Mouse (Mus musculus): ENCODE measurements around the gene Emc10. TPM values are rescaled to one million over a fixed set of nuclear protein-coding genes. Genes with fewer than 3 reads are reported as not detected.

Gene Emc10
- 122 and 127 TPM in 2 replicates for polyA plus RNA-seq (2012; rRNA removed)

DNA sequence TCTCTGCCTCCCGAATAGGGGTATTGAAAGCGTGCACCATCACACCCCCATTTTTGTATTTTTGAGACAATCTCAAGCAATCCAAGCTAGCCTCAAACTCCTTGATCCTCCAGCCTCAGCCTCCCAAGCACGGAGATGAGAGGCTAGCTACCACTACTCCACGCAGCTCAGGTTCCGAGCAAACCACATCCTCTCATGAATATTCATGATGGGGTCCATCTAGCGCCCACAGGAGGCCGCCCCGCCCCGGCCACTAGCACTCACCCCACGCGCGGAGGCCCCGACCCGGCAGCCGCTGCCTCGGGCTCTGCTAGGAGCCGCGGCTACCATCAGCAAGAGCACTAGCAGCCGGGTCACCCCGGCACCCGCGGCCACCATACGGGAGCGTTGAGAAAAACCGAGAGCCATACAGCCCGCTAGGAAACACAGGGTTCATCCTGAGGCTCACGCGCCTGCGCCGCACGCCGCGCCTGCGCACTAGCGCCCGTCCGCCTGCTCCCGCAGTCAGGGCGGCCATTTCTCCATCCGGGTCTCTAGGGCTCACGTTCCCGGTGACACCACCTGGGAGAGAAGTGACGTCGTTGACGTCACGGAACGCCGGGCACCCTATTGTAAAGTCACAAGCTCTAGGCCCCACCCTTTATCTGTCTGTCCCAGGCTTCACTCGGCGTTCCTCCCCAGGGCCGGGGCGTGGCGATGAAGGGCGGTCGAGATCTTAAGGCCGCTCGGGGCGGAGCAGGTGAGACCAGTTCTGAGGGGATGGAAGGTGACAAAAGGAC is at the start of gene Emc10, which contains the start of gene Fam71e1:
Gene Emc10 (minus strand): TSS at position 538 of the 779 bp plus-strand sequence.
Gene Fam71e1 (plus strand): TSS at position 590 of the 779 bp plus-strand sequence.
- peak within 1 kb of the TSS; percentile 93 for H3K27ac ChIP-seq (ENCODE audit: control insufficient read depth, insufficient read depth, low read depth, low read length)
- H3K27me3 ChIP-seq (ENCODE audit: control insufficient read depth, insufficient read depth, low read length), result no peaks in the 10 kb centered on the region
- H3K4me1 ChIP-seq (ENCODE audit: control insufficient read depth, insufficient read depth, low read length), result peaks cover 13% of the 10 kb centered on the region
- H3K4me3 ChIP-seq (ENCODE audit: control insufficient read depth, low read depth, low read length), result peak within 1 kb of the TSS; percentile 96
- no peaks in the 10 kb centered on the region for H3K36me3 ChIP-seq (ENCODE audit: control insufficient read depth, insufficient read depth, low read length)
- TF ChIP-seq POLR2A (IDR thresholded peaks at IDR 0.05; ENCODE audit: control insufficient read depth, low read depth, low read length) (peak; percentile 94), CTCF (IDR thresholded peaks at IDR 0.05; ENCODE audit: control insufficient read depth, insufficient read depth, insufficient replicate concordance, low read depth, low read length) (no peak)

DNA sequence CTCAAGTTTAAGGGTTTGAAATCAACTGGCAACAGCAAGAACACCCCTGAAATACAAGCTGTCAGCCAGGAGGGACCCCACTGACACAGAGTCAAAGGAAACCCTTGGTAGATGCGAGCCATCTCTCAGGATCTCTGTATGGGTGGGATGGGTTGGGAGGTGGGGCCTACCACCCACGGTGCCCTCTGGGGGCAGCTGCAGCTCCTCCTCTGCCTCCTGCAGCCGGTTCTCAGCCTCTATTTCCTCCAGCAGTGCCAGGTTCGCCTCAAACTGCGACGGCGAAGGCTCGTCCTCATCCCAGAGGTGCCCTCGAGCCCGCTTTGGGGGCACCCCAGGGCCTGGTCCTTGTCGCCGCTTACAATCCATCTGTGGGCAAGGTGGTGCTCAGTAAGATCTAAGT is 46.7 kb upstream of the Emc10 start:
- H3K27ac ChIP-seq (ENCODE audit: control insufficient read depth, insufficient read depth, low read depth, low read length), result no peak overlapping the region
- no peaks in the 10 kb centered on the region for H3K27me3 ChIP-seq (ENCODE audit: control insufficient read depth, insufficient read depth, low read length)
- H3K4me1 ChIP-seq (ENCODE audit: control insufficient read depth, insufficient read depth, low read length), result peaks cover 9% of the 10 kb centered on the region
- H3K36me3 ChIP-seq (ENCODE audit: control insufficient read depth, insufficient read depth, low read length), result no peaks in the 10 kb centered on the region
- no peak overlapping the region for H3K4me3 ChIP-seq (ENCODE audit: control insufficient read depth, low read depth, low read length)
- TF ChIP-seq CTCF (IDR thresholded peaks at IDR 0.05; ENCODE audit: control insufficient read depth, insufficient read depth, insufficient replicate concordance, low read depth, low read length), result no peak
- TF ChIP-seq POLR2A (IDR thresholded peaks at IDR 0.05; ENCODE audit: control insufficient read depth, low read depth, low read length), result no peak

DNA sequence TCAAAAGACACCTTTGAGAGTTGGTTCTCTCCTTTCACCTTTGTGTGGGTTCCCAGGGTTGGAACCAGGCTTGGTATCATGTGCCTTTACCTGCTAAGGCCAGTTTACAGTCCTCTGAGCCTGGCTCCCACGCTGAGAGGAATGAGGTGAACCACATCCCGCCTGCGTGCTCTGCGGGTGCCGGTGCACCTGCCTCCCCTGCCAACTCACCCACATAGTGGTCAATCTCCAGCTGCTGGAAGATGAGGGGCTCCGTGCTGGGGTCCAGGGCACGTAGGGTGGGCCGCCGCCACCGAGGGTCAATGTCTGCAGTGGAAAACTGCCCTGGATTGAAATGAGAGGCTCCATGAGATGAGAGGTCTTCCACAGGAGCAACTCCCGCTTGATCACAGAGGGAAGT is 46.2 kb upstream of the Emc10 start:
- no peak overlapping the region for H3K27ac ChIP-seq (ENCODE audit: control insufficient read depth, insufficient read depth, low read depth, low read length)
- H3K4me1 ChIP-seq (ENCODE audit: control insufficient read depth, insufficient read depth, low read length), result peaks cover 6% of the 10 kb centered on the region
- no peak overlapping the region for H3K4me3 ChIP-seq (ENCODE audit: control insufficient read depth, low read depth, low read length)
- H3K27me3 ChIP-seq (ENCODE audit: control insufficient read depth, insufficient read depth, low read length), result no peaks in the 10 kb centered on the region
- no peak for TF ChIP-seq POLR2A (IDR thresholded peaks at IDR 0.05; ENCODE audit: control insufficient read depth, low read depth, low read length)
- TF ChIP-seq CTCF (IDR thresholded peaks at IDR 0.05; ENCODE audit: control insufficient read depth, insufficient read depth, insufficient replicate concordance, low read depth, low read length), result no peak
- H3K36me3 ChIP-seq (ENCODE audit: control insufficient read depth, insufficient read depth, low read length), result no peaks in the 10 kb centered on the region

GRCm38 (mm10) chr7:44538756-44539624 is 42.7 kb upstream of the Emc10 start:
- H3K4me3 ChIP-seq (ENCODE audit: control insufficient read depth, low read depth, low read length), result no peak overlapping the region
- no peak overlapping the region for H3K27ac ChIP-seq (ENCODE audit: control insufficient read depth, insufficient read depth, low read depth, low read length)
- no peaks in the 10 kb centered on the region for H3K36me3 ChIP-seq (ENCODE audit: control insufficient read depth, insufficient read depth, low read length)
- H3K27me3 ChIP-seq (ENCODE audit: control insufficient read depth, insufficient read depth, low read length), result no peaks in the 10 kb centered on the region
- TF ChIP-seq POLR2A (IDR thresholded peaks at IDR 0.05; ENCODE audit: control insufficient read depth, low read depth, low read length) (no peak), CTCF (IDR thresholded peaks at IDR 0.05; ENCODE audit: control insufficient read depth, insufficient read depth, insufficient replicate concordance, low read depth, low read length) (no peak)
- H3K4me1 ChIP-seq (ENCODE audit: control insufficient read depth, insufficient read depth, low read length), result peaks cover 6% of the 10 kb centered on the region; the same call in 1 of the 2 replicates

- H3K36me3 ChIP-seq (ENCODE audit: control insufficient read depth, insufficient read depth, low read length), result no peaks in the 10 kb centered on the region
- TF ChIP-seq POLR2A (IDR thresholded peaks at IDR 0.05; ENCODE audit: control insufficient read depth, low read depth, low read length), result no peak
- TF ChIP-seq CTCF (IDR thresholded peaks at IDR 0.05; ENCODE audit: control insufficient read depth, insufficient read depth, insufficient replicate concordance, low read depth, low read length), result no peak
Observed at GRCm38 (mm10) chr7:44537496-44537895, 41.2 kb upstream of the Emc10 start.

GRCm38 (mm10) chr7:44537009-44537408 is 40.7 kb upstream of the Emc10 start:
- Histone ChIP-seq H3K36me3 (ENCODE audit: control insufficient read depth, insufficient read depth, low read length) (no peaks in the 10 kb centered on the region), H3K4me1 (ENCODE audit: control insufficient read depth, insufficient read depth, low read length) (peaks cover 6% of the 10 kb centered on the region; the same call in 1 of the 2 replicates), H3K4me3 (ENCODE audit: control insufficient read depth, low read depth, low read length) (no peak overlapping the region), H3K27me3 (ENCODE audit: control insufficient read depth, insufficient read depth, low read length) (no peaks in the 10 kb centered on the region), H3K27ac (ENCODE audit: control insufficient read depth, insufficient read depth, low read depth, low read length) (no peak overlapping the region)
- TF ChIP-seq POLR2A (IDR thresholded peaks at IDR 0.05; ENCODE audit: control insufficient read depth, low read depth, low read length), result no peak
- TF ChIP-seq CTCF (IDR thresholded peaks at IDR 0.05; ENCODE audit: control insufficient read depth, insufficient read depth, insufficient replicate concordance, low read depth, low read length), result no peak

More at GRCm38 (mm10) chr7:44537496-44537895, 41.2 kb upstream of the Emc10 start:
- Histone ChIP-seq H3K4me3 (ENCODE audit: control insufficient read depth, low read depth, low read length) (no peak overlapping the region), H3K27me3 (ENCODE audit: control insufficient read depth, insufficient read depth, low read length) (no peaks in the 10 kb centered on the region), H3K27ac (ENCODE audit: control insufficient read depth, insufficient read depth, low read depth, low read length) (no peak overlapping the region), H3K4me1 (ENCODE audit: control insufficient read depth, insufficient read depth, low read length) (peaks cover 6% of the 10 kb centered on the region; the same call in 1 of the 2 replicates)

GRCm38 (mm10) chr7:44536590-44536968 is 40.2 kb upstream of the Emc10 start:
- Histone ChIP-seq H3K4me1 (ENCODE audit: control insufficient read depth, insufficient read depth, low read length) (peaks cover 6% of the 10 kb centered on the region; the same call in 1 of the 2 replicates), H3K27me3 (ENCODE audit: control insufficient read depth, insufficient read depth, low read length) (no peaks in the 10 kb centered on the region), H3K36me3 (ENCODE audit: control insufficient read depth, insufficient read depth, low read length) (no peaks in the 10 kb centered on the region), H3K27ac (ENCODE audit: control insufficient read depth, insufficient read depth, low read depth, low read length) (no peak overlapping the region), H3K4me3 (ENCODE audit: control insufficient read depth, low read depth, low read length) (no peak overlapping the region)
- TF ChIP-seq POLR2A (IDR thresholded peaks at IDR 0.05; ENCODE audit: control insufficient read depth, low read depth, low read length) (no peak), CTCF (IDR thresholded peaks at IDR 0.05; ENCODE audit: control insufficient read depth, insufficient read depth, insufficient replicate concordance, low read depth, low read length) (no peak)
